Mouse (Mus musculus) adrenal gland, adult 2 months (tissue): ENCODE data around the gene H2-DMb1. TPM values are rescaled to one million over a fixed set of nuclear protein-coding genes. Genes with fewer than 3 reads are reported as not detected.

ENCODE experiments used
- DNase-seq: peaks from one replicate; pipeline ENCODE4 v3.0.0; 2021
- polyA plus RNA-seq: library from polyadenylated mRNA; depleted of rRNA; stranded (reverse); fragments of >200 nt; gene quantifications from 2 replicates; pipeline ENCODE4 v1.2.3, GENCODE M21; 2012
- total RNA-seq, 2 experiments: library from RNA; stranded (reverse); gene quantifications; 2 replicates each; pipeline ENCODE4 v1.2.3; 2021

The H2-DMb1 gene
- total and polyA plus RNA-seq, 3 experiments, result 6.4 to 33.3 (median 12.3) TPM

DNA sequence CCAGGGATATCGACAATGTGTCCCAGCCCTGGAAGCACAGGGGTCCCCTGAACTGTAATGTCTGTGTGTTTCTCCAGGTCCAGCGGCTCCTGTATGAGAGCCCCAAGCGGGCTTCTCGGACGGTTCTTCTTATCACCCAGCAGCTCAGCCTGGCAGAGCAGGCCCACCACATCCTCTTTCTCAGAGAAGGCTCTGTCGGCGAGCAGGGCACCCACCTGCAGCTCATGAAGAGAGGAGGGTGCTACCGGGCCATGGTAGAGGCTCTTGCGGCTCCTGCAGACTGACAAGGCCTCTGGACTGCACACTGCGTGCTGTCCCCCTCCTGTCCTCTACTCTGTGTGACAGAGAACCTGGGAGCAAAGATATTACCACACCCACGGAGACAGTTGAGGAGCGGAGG, 43.6 kb downstream of the H2-DMb1 start:
- DNase-seq, result no peak

DNA sequence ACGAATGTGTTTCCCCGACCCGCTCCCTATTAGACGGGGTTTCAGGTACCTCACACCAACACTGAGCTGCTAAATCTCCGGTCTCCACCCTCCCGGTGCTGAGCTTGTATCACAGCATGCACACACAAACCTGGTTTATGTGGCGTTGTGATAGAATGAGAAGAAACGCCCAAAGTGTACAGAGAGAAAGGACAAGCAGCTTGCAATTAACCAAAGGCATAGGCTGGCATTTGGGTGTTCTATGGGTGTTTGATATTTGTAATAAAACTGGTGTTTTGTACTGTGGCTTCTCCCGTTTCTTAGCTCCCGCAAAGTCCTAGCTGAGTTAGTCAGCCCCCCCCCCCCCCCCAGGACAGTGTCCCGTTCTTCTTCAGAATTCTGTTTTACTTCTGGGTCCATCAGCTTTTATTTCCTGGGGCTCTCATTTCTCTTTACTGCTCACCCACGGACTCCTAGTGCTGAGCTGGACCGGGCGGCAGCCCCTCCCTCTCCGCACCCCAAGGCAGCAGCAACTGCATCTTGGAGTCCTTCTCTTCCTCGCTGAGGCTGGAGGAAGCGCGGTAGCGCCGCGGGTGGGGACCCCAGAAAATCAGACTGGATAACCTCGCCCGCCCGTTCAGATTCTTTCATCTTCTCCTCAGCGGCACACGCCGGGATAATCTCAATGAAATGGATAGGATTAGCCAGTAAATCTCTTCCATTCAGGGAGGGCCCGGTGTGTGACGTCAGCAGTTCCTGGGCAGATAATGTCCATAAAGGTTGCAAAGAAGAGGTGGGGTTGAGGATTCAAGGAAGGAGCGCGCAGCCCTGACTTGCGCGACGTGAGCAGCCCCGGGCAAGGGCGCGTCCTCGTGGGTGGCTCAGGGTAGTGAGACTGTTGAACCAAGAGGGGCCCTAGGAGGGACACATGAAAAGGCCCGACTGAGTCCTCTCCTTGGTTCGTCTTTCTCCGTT, 44.3 kb downstream of the H2-DMb1 start, which contains the start of gene Psmb8:
Gene Psmb8, plus strand, starts transcription at position 781 of the 954 bp plus-strand sequence.
- DNase-seq, result peak; percentile 94

DNA sequence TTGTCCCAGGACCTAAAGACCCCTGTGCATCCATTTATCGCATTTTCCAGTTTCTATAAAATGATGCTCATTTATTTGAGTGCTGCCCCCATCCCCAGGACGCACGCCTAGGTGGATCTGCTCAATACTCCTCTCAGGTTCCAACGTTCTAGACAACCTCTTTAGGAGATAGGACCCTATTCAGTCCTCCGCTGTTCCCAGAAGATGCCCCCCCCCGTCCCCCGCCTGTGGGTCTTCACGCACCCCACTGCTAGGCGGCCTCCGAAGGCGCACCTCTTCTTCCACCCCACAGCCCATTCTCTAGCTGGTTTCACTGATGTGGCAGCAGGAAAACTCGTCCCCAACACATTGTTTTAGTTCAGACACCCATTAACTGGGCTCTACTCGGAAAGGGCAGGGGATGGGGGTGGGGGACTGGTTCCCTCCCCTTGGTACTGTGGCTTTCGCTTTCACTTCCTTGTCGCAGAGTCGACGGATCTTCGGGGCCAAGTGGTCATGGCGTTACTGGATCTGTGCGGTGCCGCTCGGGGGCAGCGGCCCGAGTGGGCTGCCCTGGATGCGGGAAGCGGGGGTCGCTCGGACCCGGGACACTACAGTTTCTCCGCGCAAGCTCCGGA, 45.1 kb downstream of the H2-DMb1 start:
- DNase-seq, result peak; percentile 76

DNA sequence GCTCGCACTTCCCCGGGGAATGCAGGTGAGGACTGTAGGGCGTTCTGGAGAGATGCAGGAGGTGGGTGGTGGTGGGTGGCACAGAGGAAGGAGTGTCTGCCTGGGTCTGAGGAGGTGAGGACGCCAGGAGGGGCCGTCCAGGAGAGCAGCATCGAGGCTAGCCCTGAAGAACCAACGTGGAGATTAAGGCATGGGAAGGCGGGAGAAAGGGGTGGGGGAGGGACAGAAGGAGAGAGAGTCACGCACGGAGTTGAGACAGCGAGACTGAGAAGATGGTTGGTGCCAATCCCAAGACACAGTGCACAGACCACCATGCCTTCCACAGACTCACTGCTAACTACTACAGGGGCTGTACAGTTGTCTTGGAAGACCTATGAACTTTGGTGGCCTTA, 45.6 kb downstream of the H2-DMb1 start:
- no peak for DNase-seq

DNA sequence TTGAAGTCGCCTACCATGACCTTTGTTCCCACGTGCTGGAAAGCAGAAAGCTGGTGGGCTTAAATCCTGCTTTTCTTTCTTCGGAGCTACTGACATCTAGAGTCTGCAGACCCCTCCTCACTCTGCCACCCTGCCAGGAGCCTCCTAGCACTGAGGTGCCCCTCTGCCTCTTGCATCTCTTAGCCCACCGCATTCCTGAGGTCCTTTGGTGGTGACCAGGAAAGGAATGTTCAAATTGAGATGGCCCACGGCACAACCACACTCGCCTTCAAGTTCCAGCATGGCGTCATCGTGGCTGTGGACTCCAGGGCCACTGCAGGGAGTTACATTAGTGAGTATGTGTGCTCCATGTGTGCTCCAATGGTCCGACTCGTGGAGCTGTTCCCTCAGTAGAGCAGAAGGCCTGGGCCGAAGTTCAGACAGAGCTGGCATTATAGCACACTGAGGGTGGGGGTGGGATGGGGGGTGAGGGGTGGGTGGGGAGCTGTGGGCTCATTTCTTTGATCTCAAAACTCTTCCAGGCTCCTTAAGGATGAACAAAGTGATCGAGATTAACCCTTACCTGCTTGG, 46.3 kb downstream of the H2-DMb1 start:
- no peak for DNase-seq

DNA sequence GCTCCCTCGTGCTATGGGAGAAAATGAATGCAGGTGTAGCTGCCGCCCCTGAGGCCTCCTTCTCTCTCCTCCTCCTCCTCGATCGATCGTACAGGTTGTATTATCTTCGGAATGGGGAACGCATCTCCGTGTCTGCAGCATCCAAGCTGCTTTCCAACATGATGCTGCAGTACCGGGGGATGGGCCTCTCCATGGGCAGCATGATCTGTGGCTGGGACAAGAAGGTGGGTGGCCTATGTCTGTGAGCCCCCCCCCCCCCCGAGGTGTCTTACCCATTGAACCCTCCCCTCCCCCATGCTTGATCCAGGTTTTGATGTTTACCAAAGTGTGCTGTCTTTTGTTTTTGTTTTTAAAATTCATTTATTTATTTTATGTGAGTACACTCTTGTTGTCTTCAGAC, 47.2 kb downstream of the H2-DMb1 start:
- no peak for DNase-seq

DNA sequence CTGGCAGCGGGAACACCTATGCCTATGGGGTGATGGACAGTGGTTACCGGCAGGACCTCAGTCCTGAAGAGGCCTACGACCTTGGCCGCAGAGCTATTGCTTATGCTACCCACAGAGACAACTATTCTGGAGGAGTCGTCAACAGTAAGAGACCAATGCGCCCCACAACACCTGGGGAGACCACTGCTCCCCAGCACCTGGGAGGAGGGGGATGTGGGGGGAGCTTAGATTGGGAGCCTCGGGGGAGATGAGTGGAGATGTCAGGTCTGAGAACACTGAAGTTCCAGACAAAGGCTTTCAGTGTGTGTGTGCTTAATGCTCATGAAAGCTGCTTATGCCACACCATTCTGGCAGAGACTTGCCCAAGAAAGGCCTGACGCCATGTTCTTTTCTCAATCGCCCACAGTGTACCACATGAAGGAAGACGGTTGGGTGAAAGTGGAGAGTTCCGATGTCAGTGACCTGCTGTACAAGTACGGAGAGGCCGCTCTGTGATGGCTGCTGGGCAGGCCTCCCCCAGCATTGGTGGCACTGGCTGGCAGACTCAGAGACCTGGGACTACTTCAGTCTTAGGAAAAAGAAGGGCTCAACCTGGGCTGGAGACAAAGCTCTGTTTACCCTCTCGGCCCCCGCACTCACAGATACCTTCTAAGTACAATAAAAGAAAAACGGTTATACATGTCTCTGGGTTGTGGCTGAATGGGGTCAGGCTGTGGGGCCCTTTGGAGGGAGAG, 48.1 kb downstream of the H2-DMb1 start:
- no peak for DNase-seq

DNA sequence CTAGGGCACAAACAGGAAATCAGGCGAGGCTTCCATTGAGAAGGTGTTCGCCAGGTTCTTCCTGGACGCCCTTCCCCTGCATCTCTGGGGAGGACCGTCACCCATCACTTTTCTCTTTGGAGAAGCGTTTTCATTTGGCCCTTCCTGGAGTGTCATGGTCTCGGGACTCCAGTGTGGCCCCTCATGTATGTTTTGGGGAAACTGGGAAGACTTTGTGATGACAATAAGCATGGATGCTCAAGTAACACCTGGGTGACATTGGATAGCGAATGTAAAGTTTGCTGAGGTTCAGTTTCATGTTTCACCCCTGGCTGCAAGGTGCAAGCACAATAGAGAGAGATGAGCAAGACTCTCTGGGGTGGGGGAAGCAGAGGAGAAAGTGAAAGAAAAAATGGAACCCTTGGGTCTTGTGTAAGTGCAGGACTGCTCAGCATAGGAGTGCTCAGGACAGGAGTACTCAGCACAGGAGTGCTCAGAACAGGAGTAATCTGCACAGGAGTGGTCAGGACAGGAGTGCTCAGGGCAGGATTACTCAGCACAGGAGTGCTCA, 48.7 kb downstream of the H2-DMb1 start:
- no peak for DNase-seq

DNA sequence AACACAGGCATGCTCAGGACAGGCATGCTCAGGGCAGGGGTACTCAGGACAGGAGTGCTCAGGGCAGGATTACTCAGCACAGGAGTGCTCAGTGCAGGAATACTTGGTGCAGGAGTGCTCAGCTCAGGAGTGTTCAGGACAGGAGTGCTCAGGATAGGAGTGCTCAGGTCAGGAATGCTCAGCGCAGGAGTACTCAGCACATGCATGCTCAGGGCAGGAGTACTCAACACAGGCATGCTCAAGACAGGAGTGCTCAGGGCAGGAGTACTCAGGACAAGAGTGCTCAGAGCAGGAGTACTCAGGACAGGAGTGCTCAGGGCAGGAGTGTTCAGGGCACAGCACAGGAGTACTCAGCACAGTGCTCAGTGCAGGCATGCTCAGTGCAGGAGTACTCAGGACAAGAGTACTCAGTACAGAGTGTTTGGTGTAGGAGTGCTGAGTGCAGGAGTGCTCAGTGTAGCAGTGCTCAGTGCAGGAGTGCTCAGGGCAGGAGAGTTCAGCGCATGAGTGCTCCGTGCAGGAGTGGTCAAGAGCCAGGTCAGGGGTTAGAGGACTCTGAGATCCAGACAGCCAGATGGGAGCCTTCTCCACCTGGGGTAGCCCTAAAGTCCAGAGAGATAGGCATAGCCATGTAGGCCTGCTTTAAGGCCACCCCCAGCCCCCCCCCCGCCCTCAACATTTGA, 50.0 kb downstream of the H2-DMb1 start:
- no peak for DNase-seq

DNA sequence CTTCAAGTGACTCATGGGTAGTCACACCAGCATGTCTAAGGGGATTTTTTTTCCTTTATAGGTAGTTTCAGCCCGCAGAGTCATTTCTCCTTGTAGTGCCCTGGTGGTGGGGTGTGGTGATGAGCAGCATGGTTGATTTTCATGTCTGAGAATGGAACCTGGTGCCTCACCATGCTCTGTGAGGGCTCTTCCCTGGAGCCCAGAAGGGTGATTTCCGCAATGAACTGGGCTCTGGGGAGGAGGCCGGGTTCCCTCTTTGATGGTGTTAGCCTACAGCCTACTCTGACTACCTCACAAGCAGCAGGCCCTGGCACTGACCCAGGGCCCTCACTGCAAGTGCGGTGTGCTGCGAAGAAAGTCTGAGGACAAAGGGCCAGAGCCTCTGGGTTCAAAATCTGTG, 50.6 kb downstream of the H2-DMb1 start, which contains the start of gene Tap2:
Gene Tap2, plus strand, starts transcription at position 84 of the 400 bp plus-strand sequence.
- DNase-seq, result no peak

DNA sequence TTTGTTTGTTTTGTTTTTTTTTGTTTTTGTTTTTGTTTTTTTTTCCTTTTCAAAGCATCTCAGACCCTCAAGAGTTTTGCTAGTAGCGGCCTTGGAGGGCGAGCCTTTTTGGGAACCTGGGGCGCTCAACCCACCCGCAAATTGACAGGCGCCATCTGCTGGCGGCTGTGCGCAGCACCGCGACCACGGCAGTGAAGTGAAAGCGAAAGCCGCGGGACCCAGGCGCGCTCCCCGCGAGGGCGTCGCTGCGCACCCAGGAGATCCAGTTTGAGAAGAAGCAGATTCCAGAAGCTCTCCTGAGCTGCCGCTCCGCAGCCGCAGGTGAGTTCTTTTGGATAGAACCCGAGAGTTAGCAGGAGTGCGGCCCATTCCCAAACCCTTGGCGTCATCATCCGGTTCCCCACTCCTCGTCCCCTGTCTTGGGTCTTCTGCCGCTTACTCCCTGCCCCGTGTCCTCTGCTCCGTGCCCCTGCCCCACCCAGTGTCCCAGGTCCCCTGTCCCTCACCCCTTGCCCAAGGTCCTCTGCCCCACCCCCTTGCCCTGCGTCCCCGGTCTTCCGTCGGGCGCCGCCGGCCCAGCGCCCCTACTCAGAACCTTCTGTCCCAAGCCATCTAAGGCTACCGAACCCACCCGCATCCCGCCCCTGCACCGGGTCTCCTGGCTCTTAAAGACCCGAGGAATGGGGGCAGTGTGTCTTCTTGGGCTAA, 51.6 kb downstream of the H2-DMb1 start:
- DNase-seq, result peak; percentile 92

DNA sequence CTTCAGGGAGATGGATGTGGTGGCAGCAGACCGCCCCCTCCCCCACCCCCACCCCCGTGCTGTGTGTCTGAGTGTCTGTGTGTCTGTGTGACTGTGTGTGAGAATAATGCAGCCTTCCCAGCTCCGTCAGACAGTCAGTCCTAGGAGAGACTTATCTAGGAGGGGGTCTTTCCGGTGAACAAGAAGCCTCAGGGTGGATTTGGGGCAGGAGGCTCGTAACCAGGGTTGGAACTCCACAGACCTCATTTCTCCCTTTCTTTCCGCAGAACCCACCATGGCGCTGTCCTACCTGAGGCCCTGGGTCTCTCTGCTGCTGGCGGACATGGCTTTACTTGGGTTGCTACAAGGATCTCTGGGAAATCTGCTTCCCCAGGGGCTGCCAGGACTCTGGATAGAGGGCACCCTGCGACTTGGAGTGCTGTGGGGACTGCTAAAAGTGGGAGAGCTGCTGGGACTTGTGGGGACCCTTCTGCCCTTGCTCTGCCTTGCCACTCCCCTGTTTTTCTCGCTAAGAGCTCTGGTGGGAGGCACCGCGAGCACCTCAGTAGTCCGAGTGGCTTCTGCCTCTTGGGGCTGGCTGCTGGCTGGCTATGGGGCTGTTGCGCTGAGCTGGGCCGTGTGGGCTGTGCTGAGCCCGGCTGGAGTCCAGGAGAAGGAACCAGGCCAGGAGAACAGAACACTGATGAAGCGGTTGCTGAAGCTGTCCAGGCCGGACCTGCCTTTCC, 52.3 kb downstream of the H2-DMb1 start:
- DNase-seq, result peak; percentile 52

DNA sequence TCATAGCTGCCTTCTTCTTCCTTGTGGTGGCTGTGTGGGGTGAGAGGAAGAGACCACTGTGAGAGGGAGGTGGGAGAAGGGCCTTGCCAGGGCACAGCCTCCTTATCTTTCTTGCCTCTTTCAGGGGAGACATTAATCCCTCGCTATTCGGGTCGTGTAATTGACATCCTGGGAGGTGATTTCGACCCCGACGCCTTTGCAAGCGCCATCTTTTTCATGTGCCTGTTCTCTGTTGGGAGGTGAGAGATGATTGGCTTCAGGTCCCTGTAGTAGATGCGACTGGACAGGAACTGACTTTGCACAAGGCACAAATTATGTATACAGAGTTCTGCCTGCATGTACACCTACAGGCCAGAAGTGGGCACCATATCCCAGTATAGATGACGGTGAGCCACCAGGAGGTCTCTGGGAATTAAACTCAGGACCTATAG, 52.9 kb downstream of the H2-DMb1 start:
- DNase-seq, result peak; percentile 40

DNA sequence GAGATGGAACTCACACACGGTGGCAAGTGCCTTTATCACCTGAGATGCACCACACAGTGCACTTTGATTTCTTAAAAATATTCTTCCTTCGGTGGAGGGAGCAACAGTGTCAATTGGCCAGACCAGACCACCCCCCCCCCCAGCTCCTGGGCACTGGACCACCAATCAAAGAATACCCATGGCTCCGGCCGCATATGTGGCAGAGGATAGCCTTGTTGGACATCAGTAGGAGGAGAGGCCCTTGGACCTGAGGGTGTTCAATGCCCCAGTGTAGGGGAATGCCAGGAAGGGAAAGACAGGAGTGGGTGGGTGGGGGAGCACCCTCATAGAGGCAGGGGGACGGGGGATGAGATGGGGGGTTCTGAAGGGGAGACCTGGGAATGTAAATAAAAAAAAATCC, 53.9 kb downstream of the H2-DMb1 start:
- no peak for DNase-seq

DNA sequence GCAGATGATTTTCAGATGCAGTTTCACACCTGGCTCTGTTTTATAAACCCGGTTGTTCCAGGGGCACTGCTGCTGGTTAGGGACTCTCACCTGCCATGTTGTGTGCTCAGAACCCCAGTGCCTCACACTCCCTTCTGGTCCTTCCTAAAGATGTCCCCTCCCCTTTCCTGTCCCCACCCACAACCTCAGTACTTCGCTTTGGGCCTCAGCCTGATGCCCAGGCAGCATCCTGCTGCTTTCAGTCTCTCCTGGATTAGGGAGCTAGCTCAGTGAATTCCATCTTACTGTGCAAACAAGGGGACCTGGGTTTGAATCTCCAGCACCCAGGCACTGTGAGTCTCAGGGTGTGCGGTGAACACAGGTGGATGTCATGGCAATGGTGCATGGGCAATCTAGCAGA, 54.6 kb downstream of the H2-DMb1 start:
- DNase-seq, result no peak

DNA sequence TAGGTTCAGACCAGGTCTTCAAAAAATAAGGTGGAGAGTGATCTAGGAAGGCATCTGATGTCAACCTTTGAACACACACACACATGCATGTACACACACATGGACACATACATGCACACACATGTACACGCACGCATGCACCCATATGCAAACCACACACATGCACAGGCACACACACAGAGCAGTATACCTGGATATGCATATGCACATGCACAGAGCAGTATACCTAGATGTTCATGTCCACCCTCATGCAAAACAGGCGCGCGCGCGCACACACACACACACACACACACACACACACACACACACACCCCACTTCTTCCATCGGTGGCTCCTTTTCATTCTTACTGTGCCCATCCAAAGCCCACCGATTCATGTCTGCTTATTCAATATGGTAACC, 55.0 kb downstream of the H2-DMb1 start:
- no peak for DNase-seq

DNA sequence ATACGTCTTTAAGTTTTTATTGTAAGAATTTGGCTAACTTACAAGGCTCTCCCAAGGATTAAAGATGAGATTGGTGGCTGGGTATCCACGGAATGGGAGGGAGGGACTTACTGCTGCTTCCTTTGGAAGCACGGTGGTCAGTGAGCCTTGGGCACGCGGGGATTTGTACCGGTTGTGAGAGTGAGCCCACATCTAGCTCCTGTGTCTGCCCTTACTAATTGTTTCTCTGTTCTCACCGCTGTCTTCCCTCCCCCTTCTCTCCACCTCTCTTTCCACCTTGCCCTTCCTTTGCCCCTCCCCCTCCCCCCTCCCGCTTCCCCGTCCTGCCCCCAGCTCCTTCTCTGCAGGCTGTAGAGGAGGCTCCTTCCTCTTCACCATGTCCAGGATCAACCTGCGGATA, 55.5 kb downstream of the H2-DMb1 start:
- DNase-seq, result no peak

DNA sequence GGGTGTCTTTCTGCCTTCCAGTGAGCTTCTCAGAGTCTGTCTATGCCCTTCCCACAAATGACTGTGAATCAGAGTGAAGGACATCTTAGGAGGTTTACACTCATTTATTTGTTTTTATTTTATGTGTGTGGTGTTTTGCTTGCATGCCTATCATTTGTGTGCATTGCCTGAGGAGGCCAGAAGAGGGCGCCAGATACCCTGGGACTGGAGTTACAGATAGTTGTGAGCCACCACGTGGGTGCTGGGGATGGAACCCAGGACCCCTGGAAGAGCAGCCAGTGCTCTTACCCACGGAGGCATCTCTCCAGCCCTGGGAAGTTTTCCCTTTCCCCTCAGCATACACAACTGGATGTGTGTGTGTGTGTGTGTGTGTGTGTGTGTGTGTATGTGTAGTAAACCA, 56.8 kb downstream of the H2-DMb1 start:
- no peak for DNase-seq
